16 mouse cellular contexts compared by ENCODE assay signal in the genomic region with DNA sequence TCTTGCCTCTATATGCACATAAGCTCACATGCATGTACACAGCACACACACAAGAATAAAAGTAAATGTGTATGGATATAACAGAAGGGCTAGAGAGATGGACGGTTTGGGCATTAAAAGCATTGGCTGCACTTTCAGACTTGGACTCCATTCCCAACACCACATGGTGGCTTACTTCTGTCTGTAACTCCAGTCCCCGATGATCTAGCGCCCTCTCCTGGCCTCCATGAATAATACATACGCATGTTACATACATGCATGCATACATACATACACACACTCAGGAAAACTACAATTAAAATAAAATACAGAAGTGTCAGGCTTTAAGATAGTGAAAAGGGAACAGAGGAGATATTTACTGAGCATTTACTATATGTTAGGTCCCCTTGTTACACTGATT. TPM values are rescaled to one million over a fixed set of nuclear protein-coding genes. Genes with fewer than 3 reads are reported as not detected.
DNase-seq lines count a peak whose midpoint lies in the region; ATAC-seq and TF ChIP-seq lines count a peak whose summit lies in the region.
"Had no signal": no experiment of that assay in that cellular context is flagged by ENCODE, and none has a peak within 500 bp of the region (broad histone marks: within the 10 kb centered on the region; RNA-seq: fewer than 3 reads in every experiment).

No protein-coding gene starts in this region.

- no peak overlapping the region for H3K4me3 ChIP-seq in lung, postnatal 0 days (ENCODE audit: low read depth, low read length)
- H3K4me3 ChIP-seq in stomach, postnatal 0 days (ENCODE audit: low read depth, low read length): no peak overlapping the region
- H3K4me3 ChIP-seq: embryonic facial prominence, embryonic 15.5 days; limb, embryonic 12.5 days had no signal

- ATAC-seq in lung, postnatal 0 days: no peak
- ATAC-seq in stomach, postnatal 0 days (ENCODE audit: low FRiP score, low TSS enrichment): no peak
- ATAC-seq in granulocyte monocyte progenitor cell, adult 5-6 weeks (replicated peaks; ENCODE audit: poor library complexity, severe bottlenecking): no peak
- ATAC-seq: activated CD4-positive, CD25-positive, alpha-beta regulatory T cell, adult 4 months; forebrain, embryonic 14.5 days; midbrain, embryonic 16.5 days had no signal

- no peak overlapping the region for H3K9ac ChIP-seq in lung, postnatal 0 days (replicated peaks; ENCODE audit: low read depth)
- H3K9ac ChIP-seq in stomach, postnatal 0 days (ENCODE audit: low read length): no peak overlapping the region
- H3K9ac ChIP-seq: embryonic facial prominence, embryonic 15.5 days; limb, embryonic 12.5 days had no signal

- no peak overlapping the region for H3K27ac ChIP-seq in lung, postnatal 0 days (ENCODE audit: low read length)
- no peak overlapping the region for H3K27ac ChIP-seq in stomach, postnatal 0 days (replicated peaks)
- H3K27ac ChIP-seq: embryonic facial prominence, embryonic 15.5 days; limb, embryonic 12.5 days had no signal

- no peaks in the 10 kb centered on the region for H3K9me3 ChIP-seq in lung, postnatal 0 days (ENCODE audit: low read length)
- H3K9me3 ChIP-seq in stomach, postnatal 0 days (ENCODE audit: control insufficient read depth, low read length): no peaks in the 10 kb centered on the region
- H3K9me3 ChIP-seq: embryonic facial prominence, embryonic 15.5 days; limb, embryonic 12.5 days had no signal

- no peak for TF ChIP-seq EP300 in lung, postnatal 0 days (IDR thresholded peaks at IDR 0.05)
- no peak for TF ChIP-seq EP300 in stomach, postnatal 0 days (optimal IDR thresholded peaks at IDR 0.05)

- H3K36me3 ChIP-seq in lung, postnatal 0 days (ENCODE audit: insufficient read depth, low read length): no peaks in the 10 kb centered on the region
- no peaks in the 10 kb centered on the region for H3K36me3 ChIP-seq in stomach, postnatal 0 days (ENCODE audit: control insufficient read depth, insufficient read depth, low read length)
- H3K36me3 ChIP-seq: embryonic facial prominence, embryonic 15.5 days; limb, embryonic 12.5 days had no signal

- DNase-seq in embryo, embryonic 10 days (ENCODE audit: low spot score): peak; percentile 11
- no peak for DNase-seq in embryo, embryonic 11 days
- DNase-seq in lung, postnatal 0 days (ENCODE audit: low spot score): no peak
- DNase-seq in lung, postnatal 36 days: no peak
- peak; percentile 9 for DNase-seq in WW6 (ENCODE audit: low read depth, low spot score)
- no peak for DNase-seq in stomach, postnatal 0 days (ENCODE audit: low spot score)
- DNase-seq in frontal cortex, adult 2 months (ENCODE audit: extremely low spot score in 1 of 2, low spot score in 1 of 2): no peak
- DNase-seq: cerebellum, adult 9-11 months; heart, postnatal 4 days; kidney, adult 9 months had no signal

- peak; percentile 30 for TF ChIP-seq CTCF in lung, postnatal 0 days (IDR thresholded peaks at IDR 0.05)
- peak; percentile 31; the same call in 1 of the 2 replicates for TF ChIP-seq CTCF in stomach, postnatal 0 days (IDR thresholded peaks at IDR 0.05; ENCODE audit: low read depth)

- H3K4me2 ChIP-seq in lung, postnatal 0 days (replicated peaks; ENCODE audit: low read depth, low read length): no peak overlapping the region
- no peak overlapping the region for H3K4me2 ChIP-seq in stomach, postnatal 0 days (replicated peaks; ENCODE audit: low read depth)
- H3K4me2 ChIP-seq: embryonic facial prominence, embryonic 15.5 days; limb, embryonic 12.5 days had no signal

- H3K4me1 ChIP-seq in lung, postnatal 0 days (ENCODE audit: insufficient read depth, low read depth, low read length): no peaks in the 10 kb centered on the region
- no peaks in the 10 kb centered on the region for H3K4me1 ChIP-seq in stomach, postnatal 0 days (replicated peaks; ENCODE audit: control insufficient read depth, insufficient read depth)
- H3K4me1 ChIP-seq: embryonic facial prominence, embryonic 15.5 days; limb, embryonic 12.5 days had no signal

- 82% methylated on average over 4 of the region's 4 CpGs for WGBS in lung, postnatal 0 days
- WGBS in stomach, postnatal 0 days: 80% methylated on average over 4 of the region's 4 CpGs

- no peaks in the 10 kb centered on the region for H3K27me3 ChIP-seq in lung, postnatal 0 days (replicated peaks; ENCODE audit: insufficient read depth, low read length)
- H3K27me3 ChIP-seq in stomach, postnatal 0 days (ENCODE audit: control insufficient read depth, insufficient read depth, low read length): no peaks in the 10 kb centered on the region
- H3K27me3 ChIP-seq: embryonic facial prominence, embryonic 15.5 days had no signal

RNA-seq across cellular contexts. Expression of a gene that starts 30.2 kb away (rescaled TPM):
- polyA plus RNA-seq in lung, postnatal 0 days (2015; fragmentation: Nextera tagmentation; extraction: Ambion mirVana): 1.1 and 1.7 TPM in 2 replicates
- polyA plus RNA-seq in stomach, postnatal 0 days (2015; fragmentation: Nextera tagmentation; extraction: Ambion mirVana): 1.3 and 1.6 TPM in 2 replicates
- polyA plus RNA-seq in frontal cortex, adult 2 months (2012; rRNA removed): 13.0 and 14.9 TPM in 2 replicates
- total RNA-seq in granulocyte monocyte progenitor cell, adult 5-6 weeks (2014; fragmentation: Nextera tagmentation): 5.9 and 6.4 TPM in 2 replicates
- total RNA-seq in granulocyte monocyte progenitor cell, adult 5-6 weeks (2017): 4.4 and 5.4 TPM in 2 replicates

Comparison
In these comparisons a context has a peak if more than half of its experiments do, and no peak if none do; other contexts are left out.
1. DNase-seq: peak in embryo, embryonic 10 days (single experiment) and WW6 (single experiment); none in embryo, embryonic 11 days (single experiment), lung, postnatal 0 days (single experiment), lung, postnatal 36 days (single experiment), stomach, postnatal 0 days (single experiment) and frontal cortex, adult 2 months (0 of 2).